ENCODE assay signal across 6 mouse cellular contexts in genomic region chr17:6461083-6461595, GRCm38 (mm10). TPM values are rescaled to one million over a fixed set of nuclear protein-coding genes. Genes with fewer than 3 reads are reported as not detected.
DNase-seq lines count a peak whose midpoint lies in the region; ATAC-seq lines count a peak whose summit lies in the region.
"Not testable (repeated sequence)": the region's sequence is repeated elsewhere in the genome, so short reads cannot be mapped to it uniquely, and the experiment has no call there.

No protein-coding gene starts in this region.

- H3K9ac ChIP-seq in embryonic facial prominence, embryonic 11.5 days (replicated peaks; ENCODE audit: low read length); embryonic facial prominence, embryonic 14.5 days (ENCODE audit: low read depth, low read length); forebrain, embryonic 11.5 days (ENCODE audit: low read length); stomach, embryonic 14.5 days (replicated peaks; ENCODE audit: low read depth, low read length); stomach, embryonic 16.5 days (ENCODE audit: low read length): not testable (repeated sequence)

- 95% methylated on average over 5 of the region's 5 CpGs for WGBS in embryonic facial prominence, embryonic 11.5 days
- WGBS in embryonic facial prominence, embryonic 14.5 days: 95% methylated on average over 5 of the region's 5 CpGs
- WGBS in forebrain, embryonic 11.5 days: 94% methylated on average over 5 of the region's 5 CpGs
- WGBS in stomach, embryonic 14.5 days: 87% methylated on average over 5 of the region's 5 CpGs
- 85% methylated on average over 5 of the region's 5 CpGs for WGBS in stomach, embryonic 16.5 days

- DNase-seq in embryonic facial prominence, embryonic 11.5 days (ENCODE audit: low spot score); embryonic facial prominence, embryonic 14.5 days (ENCODE audit: low spot score); forebrain, embryonic 11.5 days (ENCODE audit: low spot score): not testable (repeated sequence)
- peak; percentile 78 for DNase-seq in heart, adult 11 months

- H3K4me2 ChIP-seq in embryonic facial prominence, embryonic 11.5 days (ENCODE audit: low read depth, low read length); embryonic facial prominence, embryonic 14.5 days (ENCODE audit: low read depth, low read length); forebrain, embryonic 11.5 days (ENCODE audit: low read depth, low read length, severe bottlenecking); stomach, embryonic 14.5 days (replicated peaks; ENCODE audit: low read depth, low read length); stomach, embryonic 16.5 days (ENCODE audit: low read depth, low read length): not testable (repeated sequence)

- not testable (repeated sequence) for H3K9me3 ChIP-seq in embryonic facial prominence, embryonic 11.5 days (replicated peaks; ENCODE audit: control insufficient read depth, low read length); embryonic facial prominence, embryonic 14.5 days (ENCODE audit: control insufficient read depth, low read length); forebrain, embryonic 11.5 days (ENCODE audit: control insufficient read depth, low read length); stomach, embryonic 14.5 days (ENCODE audit: control insufficient read depth, low read depth, low read length); stomach, embryonic 16.5 days (replicated peaks; ENCODE audit: control insufficient read depth, low read length)

- peak; percentile 54; the same call in 1 of the 2 replicates for ATAC-seq in embryonic facial prominence, embryonic 11.5 days (replicated peaks; ENCODE audit: insufficient number of reproducible peaks, low FRiP score, low TSS enrichment, low read depth)
- 0 out of 2 replicates have a peak, but pooled peaks have one; percentile 6 for ATAC-seq in embryonic facial prominence, embryonic 14.5 days (ENCODE audit: low read depth)
- peak; percentile 35 for ATAC-seq in forebrain, embryonic 11.5 days (replicated peaks; ENCODE audit: low FRiP score)
- ATAC-seq in stomach, embryonic 14.5 days (ENCODE audit: insufficient number of reproducible peaks, insufficient read depth, low FRiP score, low read depth): 0 out of 2 replicates have a peak, but pooled peaks have one; percentile 14
- ATAC-seq in stomach, embryonic 16.5 days (ENCODE audit: insufficient read depth, low FRiP score): peak; percentile 64; the same call in 1 of the 2 replicates

- H3K27ac ChIP-seq in embryonic facial prominence, embryonic 11.5 days (replicated peaks; ENCODE audit: low read depth, low read length); embryonic facial prominence, embryonic 14.5 days (replicated peaks; ENCODE audit: low read depth, low read length); forebrain, embryonic 11.5 days (ENCODE audit: low read depth, low read length); stomach, embryonic 14.5 days (ENCODE audit: low read length); stomach, embryonic 16.5 days (ENCODE audit: low read length): not testable (repeated sequence)

- not testable (repeated sequence) for H3K4me3 ChIP-seq in embryonic facial prominence, embryonic 11.5 days (ENCODE audit: low read depth, low read length); embryonic facial prominence, embryonic 14.5 days (ENCODE audit: low read depth, low read length); forebrain, embryonic 11.5 days (ENCODE audit: low read depth, low read length); stomach, embryonic 14.5 days (ENCODE audit: low read depth, low read length); stomach, embryonic 16.5 days (replicated peaks; ENCODE audit: low read length)

- H3K36me3 ChIP-seq in embryonic facial prominence, embryonic 11.5 days (replicated peaks; ENCODE audit: control insufficient read depth, insufficient read depth, low read depth, low read length); embryonic facial prominence, embryonic 14.5 days (ENCODE audit: control insufficient read depth, insufficient read depth, low read length); forebrain, embryonic 11.5 days (ENCODE audit: control insufficient read depth, insufficient read depth, low read length); stomach, embryonic 14.5 days (ENCODE audit: control insufficient read depth, insufficient read depth, low read length); stomach, embryonic 16.5 days (ENCODE audit: control insufficient read depth, insufficient read depth, low read length): not testable (repeated sequence)

- not testable (repeated sequence) for H3K4me1 ChIP-seq in embryonic facial prominence, embryonic 11.5 days (ENCODE audit: control insufficient read depth, insufficient read depth, low read length); embryonic facial prominence, embryonic 14.5 days (ENCODE audit: control insufficient read depth, insufficient read depth, low read length); forebrain, embryonic 11.5 days (replicated peaks; ENCODE audit: control insufficient read depth, insufficient read depth, low read length); stomach, embryonic 14.5 days (ENCODE audit: control insufficient read depth, insufficient read depth, low read length); stomach, embryonic 16.5 days (ENCODE audit: control insufficient read depth, insufficient read depth, low read length)

- not testable (repeated sequence) for H3K27me3 ChIP-seq in embryonic facial prominence, embryonic 11.5 days (ENCODE audit: control insufficient read depth, insufficient read depth, low read length); embryonic facial prominence, embryonic 14.5 days (replicated peaks; ENCODE audit: control insufficient read depth, insufficient read depth, low read length); forebrain, embryonic 11.5 days (ENCODE audit: control insufficient read depth, insufficient read depth, low read length); stomach, embryonic 14.5 days (ENCODE audit: control insufficient read depth, insufficient read depth, low read length); stomach, embryonic 16.5 days (ENCODE audit: control insufficient read depth, insufficient read depth, low read length)

RNA-seq across cellular contexts. Expression of gene Dynlt1b, which starts 31.2 kb away (rescaled TPM):
- 546 and 573 TPM in 2 replicates for polyA plus RNA-seq in embryonic facial prominence, embryonic 11.5 days (2014; fragmentation: Nextera tagmentation; extraction: Ambion mirVana)
- 563 and 584 TPM in 2 replicates for polyA plus RNA-seq in embryonic facial prominence, embryonic 14.5 days (2014; fragmentation: Nextera tagmentation; extraction: Ambion mirVana)
- 530 and 544 TPM in 2 replicates for polyA plus RNA-seq in forebrain, embryonic 11.5 days (2014; fragmentation: Nextera tagmentation; extraction: Ambion mirVana)
- 610 and 627 TPM in 2 replicates for polyA plus RNA-seq in stomach, embryonic 14.5 days (2014; fragmentation: Nextera tagmentation; extraction: Ambion mirVana)
- polyA plus RNA-seq in stomach, embryonic 16.5 days (2015; fragmentation: Nextera tagmentation; extraction: Ambion mirVana): 440 and 474 TPM in 2 replicates

Comparison
In these comparisons a context has a peak if more than half of its experiments do, and no peak if none do; other contexts are left out.
1. ATAC-seq: peak in every context shown above with its lines; median percentile 64 in stomach, embryonic 16.5 days; 54 in embryonic facial prominence, embryonic 11.5 days; 35 in forebrain, embryonic 11.5 days; 14 in stomach, embryonic 14.5 days; 6 in embryonic facial prominence, embryonic 14.5 days.